Mouse (Mus musculus): ENCODE results near the gene Lipc. TPM values are rescaled to one million over a fixed set of nuclear protein-coding genes. Genes with fewer than 3 reads are reported as not detected.

Gene Lipc
- total and polyA plus RNA-seq, 2 experiments from 2014 or later = 0.29 to 0.81 TPM

DNA sequence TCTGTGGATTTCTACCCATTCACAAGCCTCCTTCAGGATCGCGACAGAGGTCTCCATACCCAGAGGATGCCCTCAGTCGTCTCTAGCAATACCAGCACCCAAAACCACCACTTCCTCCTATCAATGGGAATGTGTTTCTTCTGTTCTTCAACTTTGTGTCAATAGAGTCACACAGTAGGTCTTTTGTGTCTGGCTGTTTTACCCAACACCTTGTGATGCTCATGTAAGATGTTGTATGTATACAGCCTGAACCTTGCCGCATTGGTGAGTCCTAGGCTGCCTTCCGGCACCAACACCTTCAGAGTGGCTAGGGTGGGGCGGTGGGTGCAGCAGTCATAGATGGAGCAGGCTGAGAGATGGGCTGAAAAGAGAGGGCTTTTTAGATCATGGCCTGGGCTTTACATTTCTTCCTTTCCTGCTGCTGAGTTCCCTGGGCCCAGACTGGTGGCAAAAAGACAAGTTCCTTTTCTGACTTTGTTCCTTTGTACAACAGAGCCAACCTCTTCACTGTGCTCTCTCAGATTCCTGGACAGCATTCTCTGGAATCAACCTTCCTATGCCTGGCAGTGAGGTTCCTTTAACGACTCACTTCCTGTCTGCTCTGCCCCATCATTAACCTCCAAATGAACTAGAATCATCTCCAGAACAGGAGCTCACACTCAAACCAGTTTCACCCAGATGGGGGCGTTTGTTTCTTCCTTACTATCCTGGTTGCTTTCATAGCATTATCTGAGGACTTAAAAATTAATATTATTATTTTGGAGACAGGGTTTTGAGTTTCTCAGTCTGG is 110.4 kb downstream of the Lipc start:
- ATAC-seq (no peak), DNase-seq (no peak)
- Histone ChIP-seq H3K27ac (ENCODE audit: low read depth, low read length) (no peak overlapping the region), H3K9me3 (ENCODE audit: low read length) (no peaks in the 10 kb centered on the region), H3K4me2 (ENCODE audit: low read depth) (no peak overlapping the region), H3K4me1 (ENCODE audit: insufficient read depth) (no peaks in the 10 kb centered on the region), H3K4me3 (ENCODE audit: low read depth, low read length) (no peak overlapping the region), H3K36me3 (ENCODE audit: insufficient read depth) (no peaks in the 10 kb centered on the region), H3K9ac (no peak overlapping the region), H3K27me3 (ENCODE audit: insufficient read depth, low read length) (no peaks in the 10 kb centered on the region)
- 89% methylated on average over 8 of the region's 8 CpGs for WGBS
- no peak for TF ChIP-seq CTCF (IDR thresholded peaks at IDR 0.05; ENCODE audit: low read depth)

GRCm38 (mm10) chr9:70840861-70841341 is 111.1 kb downstream of the Lipc start:
- Histone ChIP-seq H3K36me3 (ENCODE audit: insufficient read depth) (no peaks in the 10 kb centered on the region), H3K27me3 (ENCODE audit: insufficient read depth, low read length) (no peaks in the 10 kb centered on the region), H3K4me1 (ENCODE audit: insufficient read depth) (no peaks in the 10 kb centered on the region), H3K9ac (no peak overlapping the region), H3K4me2 (ENCODE audit: low read depth) (no peak overlapping the region), H3K9me3 (ENCODE audit: low read length) (no peaks in the 10 kb centered on the region), H3K4me3 (ENCODE audit: low read depth, low read length) (no peak overlapping the region), H3K27ac (ENCODE audit: low read depth, low read length) (peak overlapping the region; percentile 35; the same call in 1 of the 2 replicates)
- no peak for ATAC-seq
- 56% methylated on average over 6 of the region's 6 CpGs for WGBS
- TF ChIP-seq CTCF (IDR thresholded peaks at IDR 0.05; ENCODE audit: low read depth) = no peak
- no peak for DNase-seq

DNA sequence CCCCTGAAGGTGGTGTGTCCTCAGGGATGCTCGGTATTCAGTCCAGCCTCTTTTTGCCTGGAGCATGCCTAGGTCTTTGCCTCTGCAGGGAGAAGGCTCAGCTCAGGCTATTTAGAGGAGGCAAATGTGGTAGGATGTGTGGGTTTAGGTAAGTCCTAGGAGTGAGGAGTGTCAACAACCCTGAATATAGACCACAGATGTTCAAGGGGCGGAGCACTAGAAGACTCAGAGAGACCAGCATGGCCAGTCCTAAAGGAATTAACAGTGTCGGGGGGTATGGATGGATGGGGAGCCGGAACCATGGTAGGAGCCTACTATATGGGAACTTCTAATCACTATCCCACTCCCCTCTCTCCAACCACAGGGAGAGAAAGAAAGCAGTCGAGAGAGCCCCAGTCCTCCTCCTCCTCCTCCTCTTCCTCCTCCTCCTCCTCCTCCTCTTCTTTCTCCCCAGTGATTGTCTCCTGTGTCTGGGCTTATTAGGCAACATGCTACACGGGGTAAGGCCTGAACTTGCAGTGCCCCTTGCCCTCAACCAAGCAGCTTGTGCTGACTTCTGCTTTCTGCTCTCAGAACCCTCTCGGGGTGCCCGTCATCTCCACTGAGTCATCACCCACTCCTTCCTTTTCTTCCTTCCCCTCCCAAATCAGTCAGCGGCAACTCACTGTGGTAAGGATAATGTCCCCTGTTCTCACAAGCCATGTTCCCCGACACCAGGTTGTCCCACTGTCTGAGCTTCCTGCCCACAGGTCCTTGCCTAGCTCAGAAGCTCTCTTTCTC is 113.7 kb downstream of the Lipc start:
- 83% methylated on average over 10 of the region's 10 CpGs for WGBS
- TF ChIP-seq CTCF (IDR thresholded peaks at IDR 0.05; ENCODE audit: low read depth) = no peak
- DNase-seq (no peak), ATAC-seq (no peak)
- H3K9me3 ChIP-seq (ENCODE audit: low read length) = no peaks in the 10 kb centered on the region
- H3K4me3 ChIP-seq (ENCODE audit: low read depth, low read length) = no peak overlapping the region
- H3K27me3 ChIP-seq (ENCODE audit: insufficient read depth, low read length) = no peaks in the 10 kb centered on the region
- H3K9ac ChIP-seq = no peak overlapping the region
- no peak overlapping the region for H3K27ac ChIP-seq (ENCODE audit: low read depth, low read length)
- H3K36me3 ChIP-seq (ENCODE audit: insufficient read depth) = no peaks in the 10 kb centered on the region
- H3K4me2 ChIP-seq (ENCODE audit: low read depth) = no peak overlapping the region
- no peaks in the 10 kb centered on the region for H3K4me1 ChIP-seq (ENCODE audit: insufficient read depth)

DNA sequence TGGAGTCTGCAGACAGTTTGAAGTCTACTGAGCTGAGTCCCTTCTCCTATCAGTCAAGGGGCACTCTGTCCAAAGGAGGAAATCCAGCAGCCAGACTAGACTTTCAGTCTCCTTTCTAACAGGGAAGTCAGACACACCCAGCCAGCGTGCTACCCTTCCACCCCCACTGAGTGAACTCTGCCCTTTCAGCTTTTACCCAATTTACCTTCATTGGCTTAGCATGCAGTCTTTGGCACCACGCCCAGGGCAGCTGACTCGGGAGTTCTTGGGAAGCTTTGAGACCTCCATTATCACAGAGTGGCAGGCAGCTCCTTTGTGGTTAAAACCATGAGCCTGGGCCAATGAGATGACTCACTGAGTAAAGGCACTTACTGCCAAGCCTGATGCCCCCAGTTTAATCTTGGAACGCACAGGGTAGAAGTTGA is 117.3 kb downstream of the Lipc start:
- ATAC-seq = peak; percentile 36; the same call in 1 of the 2 replicates
- no peaks in the 10 kb centered on the region for H3K36me3 ChIP-seq (ENCODE audit: insufficient read depth)

DNA sequence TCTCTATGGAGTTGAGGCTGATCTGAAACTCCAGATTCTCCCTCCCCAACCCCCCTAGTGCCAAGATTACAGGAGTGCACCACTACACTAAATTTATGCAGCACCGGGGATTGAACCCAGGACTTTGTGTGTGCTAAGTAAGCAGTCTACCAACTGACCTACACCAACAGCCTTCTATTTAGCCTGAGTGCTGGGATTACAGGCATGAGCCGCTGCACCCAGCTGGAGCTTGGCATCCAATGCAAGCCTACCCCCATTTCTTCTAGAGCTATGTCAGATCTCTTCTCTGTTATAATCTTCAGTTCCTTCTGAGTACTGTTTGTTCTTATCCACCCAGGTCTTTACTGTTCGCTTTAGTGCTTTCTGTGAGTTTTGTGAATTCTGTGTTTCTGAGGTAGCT is 117.8 kb downstream of the Lipc start:
- Histone ChIP-seq H3K4me1 (ENCODE audit: insufficient read depth) (no peaks in the 10 kb centered on the region), H3K4me3 (ENCODE audit: low read depth, low read length) (no peak overlapping the region), H3K4me2 (ENCODE audit: low read depth) (no peak overlapping the region), H3K9ac (no peak overlapping the region), H3K27me3 (ENCODE audit: insufficient read depth, low read length) (no peaks in the 10 kb centered on the region), H3K9me3 (ENCODE audit: low read length) (no peaks in the 10 kb centered on the region), H3K36me3 (ENCODE audit: insufficient read depth) (no peaks in the 10 kb centered on the region), H3K27ac (ENCODE audit: low read depth, low read length) (no peak overlapping the region)
- TF ChIP-seq CTCF (IDR thresholded peaks at IDR 0.05; ENCODE audit: low read depth) = no peak
- WGBS = 93% methylated on average over 3 of the region's 3 CpGs
- DNase-seq = no peak
- no peak for ATAC-seq

More for the DNA sequence above, 117.3 kb downstream of the Lipc start:
- WGBS = 30% methylated on average over 4 of the region's 4 CpGs
- no peak overlapping the region for H3K4me2 ChIP-seq (ENCODE audit: low read depth)
- no peak for TF ChIP-seq CTCF (IDR thresholded peaks at IDR 0.05; ENCODE audit: low read depth)
- no peaks in the 10 kb centered on the region for H3K4me1 ChIP-seq (ENCODE audit: insufficient read depth)
- no peaks in the 10 kb centered on the region for H3K9me3 ChIP-seq (ENCODE audit: low read length)
- no peaks in the 10 kb centered on the region for H3K27me3 ChIP-seq (ENCODE audit: insufficient read depth, low read length)
- H3K27ac ChIP-seq (ENCODE audit: low read depth, low read length) = no peak overlapping the region
- no peak overlapping the region for H3K4me3 ChIP-seq (ENCODE audit: low read depth, low read length)
- H3K9ac ChIP-seq = no peak overlapping the region
- no peak for DNase-seq

GRCm38 (mm10) chr9:70833111-70833908 is 118.7 kb downstream of the Lipc start:
- WGBS = 90% methylated on average over 6 of the region's 6 CpGs

More at GRCm38 (mm10) chr9:70833111-70833908, 118.7 kb downstream of the Lipc start:
- ATAC-seq (no peak), DNase-seq (no peak)
- no peaks in the 10 kb centered on the region for H3K36me3 ChIP-seq (ENCODE audit: insufficient read depth)
- no peaks in the 10 kb centered on the region for H3K9me3 ChIP-seq (ENCODE audit: low read length)
- H3K27me3 ChIP-seq (ENCODE audit: insufficient read depth, low read length) = no peaks in the 10 kb centered on the region
- H3K4me3 ChIP-seq (ENCODE audit: low read depth, low read length) = no peak overlapping the region
- H3K27ac ChIP-seq (ENCODE audit: low read depth, low read length) = no peak overlapping the region
- H3K4me1 ChIP-seq (ENCODE audit: insufficient read depth) = no peaks in the 10 kb centered on the region
- H3K4me2 ChIP-seq (ENCODE audit: low read depth) = no peak overlapping the region
- TF ChIP-seq CTCF (IDR thresholded peaks at IDR 0.05; ENCODE audit: low read depth) = no peak
- H3K9ac ChIP-seq = no peak overlapping the region

All from forebrain, postnatal 0 days (tissue).